Mouse (Mus musculus): ENCODE data around the gene Ano1.

DNA sequence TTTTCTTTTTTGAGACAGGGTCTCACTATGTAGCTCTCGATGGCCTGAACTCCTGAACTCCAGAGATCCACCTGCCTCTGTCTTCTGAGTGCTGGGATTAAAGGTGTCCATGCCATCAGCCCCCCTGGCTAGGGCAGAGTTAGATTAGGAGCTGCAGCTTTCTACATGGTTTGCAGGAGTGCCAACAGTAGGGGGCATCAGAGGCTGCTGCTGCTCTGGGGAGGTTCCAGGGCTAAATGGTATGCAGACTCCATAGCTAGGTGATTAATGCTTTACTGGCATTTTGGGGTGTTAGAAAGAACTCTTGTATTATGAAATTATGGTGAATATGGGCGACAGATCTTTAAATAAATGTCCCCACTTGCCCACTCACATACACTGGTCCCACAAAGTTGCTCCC, 164.5 kb downstream of the Ano1 start:
- TF ChIP-seq CTCF (IDR thresholded peaks at IDR 0.05; ENCODE audit: low read depth, low read length) (peak; percentile 45; the same call in 1 of the 2 replicates), POLR2A (IDR thresholded peaks at IDR 0.05; ENCODE audit: extremely low read depth, insufficient read depth, low read length) (no peak)

Data from liver, adult 2 months (tissue).